Mouse (Mus musculus): ENCODE data around the gene Zfp592. TPM values are rescaled to one million over a fixed set of nuclear protein-coding genes. Genes with fewer than 3 reads are reported as not detected.

Gene Zfp592
- polyA plus RNA-seq, 1 experiment from 2014 or later = 16.1 TPM

DNA sequence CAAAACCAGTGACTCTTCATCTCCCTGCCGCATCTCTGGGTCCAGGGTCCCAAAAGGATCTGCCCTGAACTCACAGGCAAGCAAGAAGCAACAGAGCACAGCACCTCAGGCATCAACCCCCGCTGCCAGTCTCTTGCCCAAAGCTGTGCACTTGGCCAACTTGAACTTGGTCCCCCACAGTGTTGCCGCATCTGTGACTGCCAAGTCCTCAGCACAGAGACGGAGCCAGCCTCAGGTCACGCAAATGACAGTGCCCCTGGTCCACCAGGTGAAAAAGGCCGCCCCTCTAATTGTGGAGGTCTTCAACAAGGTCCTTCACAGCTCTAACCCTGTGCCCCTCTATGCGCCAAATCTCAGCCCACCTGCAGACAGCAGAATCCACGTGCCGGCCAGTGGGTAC is 31.2 kb downstream of the Zfp592 start:
- ATAC-seq (ENCODE audit: low FRiP score, low TSS enrichment) = no peak
- Histone ChIP-seq H3K4me1 (ENCODE audit: control insufficient read depth, insufficient read depth, low read length) (no peaks in the 10 kb centered on the region), H3K27me3 (ENCODE audit: control insufficient read depth, insufficient read depth, low read length) (no peaks in the 10 kb centered on the region), H3K4me3 (ENCODE audit: low read length) (no peak overlapping the region), H3K9ac (ENCODE audit: low read depth, low read length) (no peak overlapping the region), H3K4me2 (replicated peaks; ENCODE audit: low read depth, low read length) (no peak overlapping the region), H3K9me3 (ENCODE audit: control insufficient read depth, low read length) (no peaks in the 10 kb centered on the region), H3K27ac (ENCODE audit: low read depth, low read length) (no peak overlapping the region), H3K36me3 (ENCODE audit: control insufficient read depth, insufficient read depth, low read length) (peaks cover 50% of the 10 kb centered on the region)
- WGBS = 97% methylated on average over 9 of the region's 9 CpGs

GRCm38 (mm10) chr7:81025751-81026150 is 32.3 kb downstream of the Zfp592 start:
- H3K4me2 ChIP-seq (replicated peaks; ENCODE audit: low read depth, low read length) = no peak overlapping the region
- ATAC-seq (ENCODE audit: low FRiP score, low TSS enrichment) = no peak
- no peak overlapping the region for H3K9ac ChIP-seq (ENCODE audit: low read depth, low read length)
- 94% methylated on average over 2 of the region's 2 CpGs for WGBS
- H3K27ac ChIP-seq (ENCODE audit: low read depth, low read length) = no peak overlapping the region
- H3K4me1 ChIP-seq (ENCODE audit: control insufficient read depth, insufficient read depth, low read length) = no peaks in the 10 kb centered on the region
- H3K36me3 ChIP-seq (ENCODE audit: control insufficient read depth, insufficient read depth, low read length) = peaks cover 61% of the 10 kb centered on the region
- no peaks in the 10 kb centered on the region for H3K27me3 ChIP-seq (ENCODE audit: control insufficient read depth, insufficient read depth, low read length)
- no peaks in the 10 kb centered on the region for H3K9me3 ChIP-seq (ENCODE audit: control insufficient read depth, low read length)
- no peak overlapping the region for H3K4me3 ChIP-seq (ENCODE audit: low read length)

- H3K9me3 ChIP-seq (ENCODE audit: control insufficient read depth, low read length) = no peaks in the 10 kb centered on the region
- WGBS = 86% methylated on average over 2 of the region's 2 CpGs
- no peaks in the 10 kb centered on the region for H3K27me3 ChIP-seq (ENCODE audit: control insufficient read depth, insufficient read depth, low read length)
- no peaks in the 10 kb centered on the region for H3K4me1 ChIP-seq (ENCODE audit: control insufficient read depth, insufficient read depth, low read length)
- H3K27ac ChIP-seq (ENCODE audit: low read depth, low read length) = no peak overlapping the region
- no peak for ATAC-seq (ENCODE audit: low FRiP score, low TSS enrichment)
- H3K4me2 ChIP-seq (replicated peaks; ENCODE audit: low read depth, low read length) = no peak overlapping the region
- no peak overlapping the region for H3K4me3 ChIP-seq (ENCODE audit: low read length)
- H3K36me3 ChIP-seq (ENCODE audit: control insufficient read depth, insufficient read depth, low read length) = peaks cover 81% of the 10 kb centered on the region
- H3K9ac ChIP-seq (ENCODE audit: low read depth, low read length) = no peak overlapping the region
Observed at GRCm38 (mm10) chr7:81039711-81040110, 46.2 kb downstream of the Zfp592 start.

DNA sequence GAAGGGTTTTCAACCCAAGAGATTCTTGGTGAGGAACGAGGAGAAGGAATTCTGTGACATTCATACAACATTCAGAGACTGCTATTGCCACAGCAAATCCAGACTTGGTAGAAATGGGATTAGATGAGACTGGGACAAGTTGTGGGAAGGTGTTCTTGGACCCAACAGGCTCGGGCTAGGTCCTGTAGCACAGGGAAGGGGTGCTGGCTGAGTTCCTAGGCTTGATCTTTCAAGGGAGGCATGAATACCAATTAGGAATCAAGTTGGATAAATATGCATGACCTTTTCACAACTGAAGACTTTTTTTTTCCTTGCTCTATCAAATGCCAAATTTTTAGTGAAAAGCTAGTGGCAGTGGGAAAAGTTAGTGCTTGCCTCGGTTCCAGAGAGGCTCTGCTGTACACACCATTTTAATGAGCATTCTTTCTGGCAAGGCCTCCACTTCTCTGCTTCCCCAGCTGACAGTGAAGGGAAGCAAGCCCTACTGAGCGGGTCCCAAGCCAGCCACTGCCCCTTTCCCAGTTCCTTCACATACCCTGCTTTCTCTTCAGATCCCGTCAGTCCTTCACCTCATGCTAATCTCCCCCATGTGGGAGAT is 49.6 kb downstream of the Zfp592 start:
- H3K9ac ChIP-seq (ENCODE audit: low read depth, low read length) = no peak overlapping the region
- no peak overlapping the region for H3K27ac ChIP-seq (ENCODE audit: low read depth, low read length)
- no peaks in the 10 kb centered on the region for H3K27me3 ChIP-seq (ENCODE audit: control insufficient read depth, insufficient read depth, low read length)
- H3K4me3 ChIP-seq (ENCODE audit: low read length) = no peak overlapping the region
- WGBS = 86% methylated on average over 5 of the region's 5 CpGs
- ATAC-seq (ENCODE audit: low FRiP score, low TSS enrichment) = no peak
- H3K36me3 ChIP-seq (ENCODE audit: control insufficient read depth, insufficient read depth, low read length) = peaks cover 55% of the 10 kb centered on the region
- H3K4me1 ChIP-seq (ENCODE audit: control insufficient read depth, insufficient read depth, low read length) = no peaks in the 10 kb centered on the region
- no peak overlapping the region for H3K4me2 ChIP-seq (replicated peaks; ENCODE audit: low read depth, low read length)
- no peaks in the 10 kb centered on the region for H3K9me3 ChIP-seq (ENCODE audit: control insufficient read depth, low read length)

GRCm38 (mm10) chr7:81047847-81048246 is 54.4 kb downstream of the Zfp592 start:
- no peak overlapping the region for H3K9ac ChIP-seq (ENCODE audit: low read depth, low read length)
- peaks cover 10% of the 10 kb centered on the region for H3K36me3 ChIP-seq (ENCODE audit: control insufficient read depth, insufficient read depth, low read length)
- no peak overlapping the region for H3K4me2 ChIP-seq (replicated peaks; ENCODE audit: low read depth, low read length)
- no peak for ATAC-seq (ENCODE audit: low FRiP score, low TSS enrichment)
- no peaks in the 10 kb centered on the region for H3K27me3 ChIP-seq (ENCODE audit: control insufficient read depth, insufficient read depth, low read length)
- 83% methylated on average over 3 of the region's 3 CpGs for WGBS
- H3K4me1 ChIP-seq (ENCODE audit: control insufficient read depth, insufficient read depth, low read length) = no peaks in the 10 kb centered on the region
- no peak overlapping the region for H3K4me3 ChIP-seq (ENCODE audit: low read length)
- H3K27ac ChIP-seq (ENCODE audit: low read depth, low read length) = no peak overlapping the region
- H3K9me3 ChIP-seq (ENCODE audit: control insufficient read depth, low read length) = no peaks in the 10 kb centered on the region

GRCm38 (mm10) chr7:81048513-81048912 is 55.0 kb downstream of the Zfp592 start:
- no peak for ATAC-seq (ENCODE audit: low FRiP score, low TSS enrichment)
- Histone ChIP-seq H3K36me3 (ENCODE audit: control insufficient read depth, insufficient read depth, low read length) (peaks cover 3% of the 10 kb centered on the region; the same call in 1 of the 2 replicates), H3K9ac (ENCODE audit: low read depth, low read length) (no peak overlapping the region), H3K27me3 (ENCODE audit: control insufficient read depth, insufficient read depth, low read length) (no peaks in the 10 kb centered on the region), H3K4me3 (ENCODE audit: low read length) (no peak overlapping the region), H3K27ac (ENCODE audit: low read depth, low read length) (no peak overlapping the region), H3K9me3 (ENCODE audit: control insufficient read depth, low read length) (no peaks in the 10 kb centered on the region), H3K4me1 (ENCODE audit: control insufficient read depth, insufficient read depth, low read length) (no peaks in the 10 kb centered on the region), H3K4me2 (replicated peaks; ENCODE audit: low read depth, low read length) (no peak overlapping the region)
- 81% methylated on average over 2 of the region's 2 CpGs for WGBS

- 81% methylated on average over 5 of the region's 5 CpGs for WGBS
- Histone ChIP-seq H3K4me2 (replicated peaks; ENCODE audit: low read depth, low read length) (no peak overlapping the region), H3K36me3 (ENCODE audit: control insufficient read depth, insufficient read depth, low read length) (no peaks in the 10 kb centered on the region), H3K27me3 (ENCODE audit: control insufficient read depth, insufficient read depth, low read length) (no peaks in the 10 kb centered on the region), H3K4me3 (ENCODE audit: low read length) (no peak overlapping the region), H3K27ac (ENCODE audit: low read depth, low read length) (no peak overlapping the region), H3K4me1 (ENCODE audit: control insufficient read depth, insufficient read depth, low read length) (no peaks in the 10 kb centered on the region), H3K9me3 (ENCODE audit: control insufficient read depth, low read length) (no peaks in the 10 kb centered on the region), H3K9ac (ENCODE audit: low read depth, low read length) (no peak overlapping the region)
- no peak for ATAC-seq (ENCODE audit: low FRiP score, low TSS enrichment)
Observed at GRCm38 (mm10) chr7:81049966-81050365, 56.5 kb downstream of the Zfp592 start.

DNA sequence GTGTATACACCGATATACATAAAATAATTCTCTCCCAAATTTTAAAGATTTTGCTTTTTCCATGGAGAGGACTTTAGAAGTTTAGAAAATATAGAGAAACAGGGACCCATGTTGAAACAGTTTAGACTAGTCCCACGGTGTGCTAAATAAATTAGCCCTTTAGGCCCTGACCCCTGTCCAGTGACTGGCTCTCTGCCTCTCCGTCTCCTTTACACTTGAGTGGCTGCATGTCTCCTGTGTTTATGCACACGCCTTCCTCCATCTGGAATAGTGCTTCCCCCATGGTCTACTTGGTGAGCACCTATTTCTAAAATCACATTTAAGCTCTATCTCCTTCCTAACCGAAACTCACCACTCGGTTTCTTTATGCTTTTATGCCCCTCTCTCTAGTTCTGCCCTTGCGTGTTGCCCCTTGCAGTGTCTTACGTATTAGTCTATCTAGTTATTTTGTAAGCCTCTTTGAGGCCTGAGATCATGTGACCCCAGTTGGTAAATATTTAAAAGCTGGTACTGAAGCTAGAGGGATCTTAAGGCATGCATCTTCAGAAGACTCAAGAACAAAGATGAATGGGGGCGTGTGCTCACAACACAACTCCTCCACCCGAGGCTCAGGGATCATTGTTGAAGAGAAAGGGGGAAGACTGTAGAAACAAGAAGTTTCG is 62.4 kb downstream of the Zfp592 start:
- no peaks in the 10 kb centered on the region for H3K36me3 ChIP-seq (ENCODE audit: control insufficient read depth, insufficient read depth, low read length)
- H3K27me3 ChIP-seq (ENCODE audit: control insufficient read depth, insufficient read depth, low read length) = no peaks in the 10 kb centered on the region
- H3K4me2 ChIP-seq (replicated peaks; ENCODE audit: low read depth, low read length) = no peak overlapping the region
- H3K9me3 ChIP-seq (ENCODE audit: control insufficient read depth, low read length) = no peaks in the 10 kb centered on the region
- no peak overlapping the region for H3K9ac ChIP-seq (ENCODE audit: low read depth, low read length)
- no peak for ATAC-seq (ENCODE audit: low FRiP score, low TSS enrichment)
- 53% methylated on average over 11 of the region's 11 CpGs for WGBS
- H3K4me3 ChIP-seq (ENCODE audit: low read length) = no peak overlapping the region
- no peak overlapping the region for H3K27ac ChIP-seq (ENCODE audit: low read depth, low read length)
- peaks cover 29% of the 10 kb centered on the region for H3K4me1 ChIP-seq (ENCODE audit: control insufficient read depth, insufficient read depth, low read length)

DNA sequence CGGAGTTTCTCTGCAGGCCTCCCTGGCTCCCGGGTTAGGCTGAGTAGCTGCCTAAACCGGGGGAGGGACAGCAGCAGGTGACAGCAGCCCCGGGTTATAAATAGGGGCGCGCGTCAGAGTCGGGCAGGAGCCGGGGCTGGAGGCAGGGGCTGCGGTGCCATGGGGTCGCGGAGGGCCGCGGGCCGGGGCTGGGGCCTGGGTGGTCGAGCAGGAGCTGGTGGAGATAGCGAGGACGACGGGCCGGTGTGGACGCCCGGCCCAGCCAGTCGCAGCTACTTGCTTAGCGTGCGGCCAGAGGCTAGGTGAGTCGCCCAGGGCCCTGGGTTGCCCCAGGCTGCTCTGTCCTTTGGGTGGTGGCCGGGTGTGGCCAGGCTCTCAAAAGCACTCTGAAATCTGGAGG is 64.0 kb downstream of the Zfp592 start, which contains the start of gene Alpk3:
Gene Alpk3 (plus strand): TSS at position 130 of the 400 bp plus-strand sequence.
- no peak within 1 kb of the TSS; the same call in 1 of the 2 replicates for H3K27ac ChIP-seq (ENCODE audit: low read depth, low read length)
- ATAC-seq (ENCODE audit: low FRiP score, low TSS enrichment) = peak; percentile 38; the same call in 1 of the 2 replicates
- WGBS = 17% methylated on average over 23 of the region's 27 CpGs
- peaks cover 29% of the 10 kb centered on the region for H3K4me1 ChIP-seq (ENCODE audit: control insufficient read depth, insufficient read depth, low read length)
- peak within 1 kb of the TSS; percentile 24 for H3K4me2 ChIP-seq (replicated peaks; ENCODE audit: low read depth, low read length)
- H3K9me3 ChIP-seq (ENCODE audit: control insufficient read depth, low read length) = no peaks in the 10 kb centered on the region
- no peaks in the 10 kb centered on the region for H3K27me3 ChIP-seq (ENCODE audit: control insufficient read depth, insufficient read depth, low read length)
- no peak within 1 kb of the TSS for H3K4me3 ChIP-seq (ENCODE audit: low read length)
- H3K9ac ChIP-seq (ENCODE audit: low read depth, low read length) = peak within 1 kb of the TSS; percentile 18; the same call in 1 of the 2 replicates
- H3K36me3 ChIP-seq (ENCODE audit: control insufficient read depth, insufficient read depth, low read length) = no peaks in the 10 kb centered on the region

All from kidney, embryonic 14.5 days (tissue).